Mouse (Mus musculus) CD4-positive helper T cell, adult 2 months (primary cell): ENCODE results near the gene Astn1.

ENCODE experiments used
- DNase-seq: peaks from one replicate; pipeline ENCODE4 v3.0.0-alpha.2; 2012; ENCODE audit warnings: low read depth, missing footprints, low spot score

Gene Astn1

DNA sequence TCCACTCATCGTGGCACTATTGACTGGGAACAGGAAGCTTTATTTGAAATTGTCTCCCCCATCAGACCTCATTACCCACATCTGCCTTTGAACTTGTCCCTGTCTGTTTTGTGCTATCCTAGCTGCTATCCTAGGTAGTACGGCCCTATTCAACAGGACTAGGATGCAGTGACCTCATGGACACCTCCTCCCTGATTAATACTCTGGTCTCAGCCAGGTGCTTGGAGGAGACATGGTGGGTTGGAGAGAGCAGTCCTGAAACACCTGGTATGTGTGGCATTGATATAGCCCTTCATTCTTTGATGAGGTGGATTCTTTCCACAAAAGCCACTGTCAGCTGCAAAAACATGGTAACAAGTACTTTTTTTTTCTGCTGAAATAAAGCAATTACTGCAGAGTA, 52.1 kb downstream of the Astn1 start:
- no peak for DNase-seq

DNA sequence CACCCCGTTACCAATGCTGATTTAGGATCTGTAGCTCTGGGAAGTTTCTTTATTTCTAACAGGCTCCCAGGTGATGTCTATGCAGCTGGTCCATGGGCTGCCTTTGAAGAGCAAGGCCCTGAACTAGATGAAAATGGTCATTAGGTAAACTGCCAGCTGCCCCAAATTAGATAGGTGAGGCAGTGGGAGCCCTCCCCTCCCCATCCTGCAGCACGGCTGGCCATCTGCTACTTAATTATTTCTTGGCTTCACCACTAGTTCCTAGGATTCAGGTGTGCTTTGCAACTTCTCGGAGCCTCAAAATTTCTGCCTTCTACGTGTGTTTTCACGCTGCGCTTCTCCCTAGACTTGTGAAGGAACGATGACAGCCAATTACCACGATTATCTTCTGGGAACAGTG, 59.4 kb downstream of the Astn1 start:
- DNase-seq, result no peak

DNA sequence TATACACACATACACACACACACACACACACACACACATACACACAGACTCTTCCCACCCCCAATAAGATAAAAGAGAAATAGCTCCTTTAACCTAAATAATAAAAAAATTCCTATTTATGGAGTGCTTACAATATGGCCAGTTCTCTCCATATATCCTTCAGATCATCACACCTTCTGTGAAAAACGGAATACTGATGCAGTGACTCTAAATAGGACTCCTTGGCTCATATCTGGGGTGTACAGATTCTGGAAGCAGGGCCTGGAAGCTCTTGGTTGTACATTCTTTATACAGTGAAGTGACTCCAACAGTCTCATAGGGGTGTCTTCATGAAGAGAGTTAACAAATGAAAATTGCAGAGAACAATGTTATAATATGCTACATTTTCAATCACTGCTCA, 60.7 kb downstream of the Astn1 start:
- DNase-seq, result no peak

DNA sequence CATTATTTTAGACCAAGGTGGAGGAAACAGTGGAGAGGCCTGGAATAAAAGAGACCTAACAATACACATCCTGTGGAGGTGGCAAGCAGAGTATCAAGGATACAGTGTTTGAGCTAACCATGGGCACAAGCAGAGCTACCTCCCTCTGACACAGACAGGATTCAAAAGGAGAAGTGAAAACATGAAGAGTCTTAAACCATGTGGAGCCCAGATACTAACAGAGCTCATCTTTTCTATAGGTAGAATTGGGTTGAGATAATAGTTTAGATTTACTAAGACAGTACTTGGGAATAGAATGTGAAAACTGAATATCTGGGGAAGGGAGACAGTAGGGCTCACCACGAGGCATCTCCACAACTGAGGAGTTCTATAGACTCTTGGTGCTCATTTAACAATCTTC, 84.0 kb downstream of the Astn1 start:
- no peak for DNase-seq

DNA sequence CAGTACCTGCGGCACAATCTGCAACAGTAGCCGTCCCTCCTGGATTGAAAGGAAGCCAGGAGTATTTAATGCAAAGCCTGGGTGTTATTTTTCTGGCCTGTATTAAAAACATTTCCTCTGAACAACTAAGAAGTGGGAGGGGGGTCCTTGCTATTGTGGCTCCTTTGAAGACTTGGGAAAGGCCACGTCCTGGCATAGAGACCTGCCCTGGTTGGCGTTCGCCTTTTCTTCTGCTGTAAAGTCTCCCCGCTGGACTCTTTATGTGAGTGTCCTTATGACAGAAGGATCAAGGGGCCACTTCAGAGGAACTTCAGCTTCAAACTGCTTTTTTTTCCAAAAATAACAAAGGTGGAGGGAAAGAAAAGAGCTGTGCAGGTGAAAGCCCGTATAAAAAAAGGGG, 85.9 kb downstream of the Astn1 start:
- no peak for DNase-seq

DNA sequence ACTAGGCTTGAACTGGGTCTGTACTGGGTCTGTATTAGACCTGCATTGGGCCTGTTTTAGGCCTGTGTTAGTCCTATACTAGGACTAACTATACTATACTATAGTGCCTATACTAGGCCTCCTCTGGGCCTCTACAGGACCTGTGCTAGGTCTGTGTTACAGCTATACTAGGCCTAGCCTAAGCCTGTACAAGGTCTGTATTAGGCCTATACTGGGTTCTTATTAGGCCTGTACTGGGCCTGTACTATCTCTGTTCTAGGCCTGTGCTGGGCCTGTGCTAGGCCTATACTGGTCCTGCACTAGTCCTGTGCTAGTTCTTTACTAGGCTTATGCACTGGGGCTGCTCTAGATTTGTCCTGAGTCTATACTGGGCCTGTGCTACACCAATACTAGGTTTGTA, 90.6 kb downstream of the Astn1 start:
- no peak for DNase-seq

DNA sequence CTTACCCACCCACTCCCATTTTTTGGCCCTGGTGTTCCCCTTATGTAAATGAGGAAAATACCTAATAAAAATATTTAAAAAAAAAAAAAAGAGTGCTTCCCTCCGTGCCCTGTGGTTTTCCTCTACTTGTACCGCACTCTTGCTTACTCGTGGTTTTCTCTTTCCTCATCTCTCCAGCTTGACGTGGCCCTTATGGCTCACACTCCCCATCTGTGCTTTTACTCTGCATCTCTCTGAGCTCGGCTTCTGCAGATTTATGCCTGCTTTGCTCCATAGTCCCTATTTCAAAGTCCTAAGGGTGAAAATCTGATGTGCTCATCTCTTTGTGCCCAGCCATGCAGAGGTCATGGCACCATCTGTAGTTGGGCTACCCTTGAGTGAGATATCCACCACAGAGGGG, 91.5 kb downstream of the Astn1 start:
- no peak for DNase-seq

DNA sequence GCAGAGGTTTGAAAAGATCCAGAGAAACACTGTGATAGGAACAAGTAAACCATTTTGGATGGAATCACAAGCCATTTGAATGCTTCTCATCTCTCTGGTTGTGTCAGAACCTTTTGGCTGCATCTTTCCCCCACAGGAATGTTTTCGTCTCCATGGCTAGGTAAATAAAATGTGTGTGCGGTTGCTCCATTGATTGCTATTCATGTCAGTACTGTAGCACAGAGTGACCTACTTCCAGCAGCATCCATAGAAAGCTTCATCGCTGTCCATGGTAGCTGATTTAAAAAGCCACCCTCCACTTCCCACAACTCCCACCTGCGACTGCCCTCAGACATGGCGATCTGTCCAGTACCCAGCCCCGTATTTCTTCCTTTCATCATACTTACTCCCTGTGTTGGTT, 101.9 kb downstream of the Astn1 start:
- DNase-seq, result no peak

DNA sequence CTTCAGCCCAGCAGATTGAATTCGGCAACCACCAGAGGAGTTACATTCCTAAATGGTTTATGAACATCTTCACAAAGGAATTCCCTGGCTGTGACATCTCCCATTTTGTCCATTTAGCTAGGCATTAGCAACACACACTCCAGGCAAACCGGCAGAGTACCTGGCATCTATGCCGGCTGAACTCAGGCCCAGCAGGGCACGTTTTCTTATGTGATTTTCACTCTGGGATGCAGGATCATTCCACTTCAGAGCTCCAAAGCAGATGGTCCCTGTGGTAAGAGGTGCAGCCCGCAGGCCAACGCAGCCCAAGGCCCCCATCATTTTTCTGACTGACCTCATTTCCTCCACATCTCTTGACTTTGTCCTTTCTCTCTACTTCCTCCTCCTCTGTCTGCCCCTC, 103.2 kb downstream of the Astn1 start:
- DNase-seq, result no peak

DNA sequence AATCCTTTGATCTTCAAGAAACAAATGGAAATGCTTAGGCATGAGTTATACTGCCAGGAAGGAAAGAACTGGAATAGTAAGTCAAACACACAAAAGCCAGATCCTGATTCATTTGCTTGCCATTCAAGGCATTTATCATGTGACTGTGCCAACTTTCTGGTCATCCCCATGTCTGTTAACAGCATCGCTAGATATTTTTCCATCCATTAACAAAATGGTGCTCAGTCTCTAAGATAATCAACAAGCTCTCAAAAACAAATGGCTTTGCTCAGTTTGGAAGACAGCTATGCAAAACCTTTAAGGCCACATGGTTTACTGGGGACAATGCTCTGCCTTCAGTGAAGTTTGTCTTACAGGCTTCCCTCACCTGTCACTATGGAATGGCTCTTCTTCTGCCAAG, 115.8 kb downstream of the Astn1 start:
- no peak for DNase-seq

DNA sequence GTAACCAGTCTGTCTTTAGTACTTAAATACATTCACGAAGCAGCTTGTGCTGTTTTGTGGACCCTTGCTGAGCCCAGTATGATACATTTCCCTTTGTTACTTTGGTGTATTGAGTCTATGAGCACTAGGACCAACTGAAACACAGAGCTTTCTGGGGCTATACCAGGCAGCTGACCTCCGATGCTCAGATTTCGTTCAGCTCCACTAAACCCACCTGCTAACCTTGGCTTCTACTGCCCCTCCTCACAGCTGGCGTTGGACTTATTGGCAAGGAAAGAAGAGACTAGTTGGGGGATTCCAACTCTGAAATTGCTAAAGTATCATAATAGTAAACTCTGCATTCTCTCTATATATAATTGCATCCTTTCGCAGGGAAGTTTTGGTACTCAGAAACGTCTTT, 118.2 kb downstream of the Astn1 start:
- DNase-seq, result no peak

DNA sequence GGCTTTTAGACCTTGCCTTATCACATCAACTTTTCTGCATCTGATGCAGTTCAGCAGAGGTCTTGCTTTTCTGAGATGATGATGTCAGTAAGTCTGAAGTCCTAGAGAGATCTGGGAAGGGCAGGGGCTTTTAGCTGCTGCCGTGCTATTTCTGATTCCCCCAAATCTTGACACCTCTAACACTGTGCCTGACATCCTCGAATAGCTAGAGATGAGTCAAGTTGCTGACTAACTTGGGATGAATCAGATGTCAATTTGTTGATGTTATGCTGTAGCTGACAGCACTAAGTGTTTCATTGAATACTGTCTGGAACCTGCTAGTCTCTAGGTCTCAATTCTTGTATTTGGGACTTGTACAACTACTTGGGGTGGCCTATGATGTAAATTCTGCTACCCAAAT, 121.7 kb downstream of the Astn1 start:
- DNase-seq, result no peak

DNA sequence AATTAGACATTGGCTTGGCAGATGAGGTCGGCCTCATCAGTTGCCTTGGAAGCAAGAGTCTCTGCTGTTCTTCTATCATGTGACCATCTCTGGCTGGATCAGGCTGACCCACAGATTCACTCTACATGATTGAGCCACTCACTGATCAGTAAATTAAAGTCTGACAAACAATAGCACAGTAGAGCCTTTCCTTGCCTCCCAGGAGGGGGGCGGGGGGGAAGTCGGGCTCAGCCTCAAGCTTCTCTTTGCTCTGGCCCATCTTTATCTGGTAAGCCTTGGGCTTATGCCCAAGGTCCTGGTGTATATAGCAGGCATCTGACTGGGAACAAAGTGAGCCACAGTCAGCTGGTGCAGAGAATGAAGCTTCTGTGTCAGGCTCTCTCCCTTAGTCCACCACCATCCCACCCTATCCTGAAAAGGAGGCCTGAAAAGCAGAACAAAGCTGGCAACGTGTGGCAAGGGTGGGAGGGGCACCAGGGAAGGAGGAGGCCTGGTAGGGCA, 127.5 kb downstream of the Astn1 start:
- no peak for DNase-seq

DNA sequence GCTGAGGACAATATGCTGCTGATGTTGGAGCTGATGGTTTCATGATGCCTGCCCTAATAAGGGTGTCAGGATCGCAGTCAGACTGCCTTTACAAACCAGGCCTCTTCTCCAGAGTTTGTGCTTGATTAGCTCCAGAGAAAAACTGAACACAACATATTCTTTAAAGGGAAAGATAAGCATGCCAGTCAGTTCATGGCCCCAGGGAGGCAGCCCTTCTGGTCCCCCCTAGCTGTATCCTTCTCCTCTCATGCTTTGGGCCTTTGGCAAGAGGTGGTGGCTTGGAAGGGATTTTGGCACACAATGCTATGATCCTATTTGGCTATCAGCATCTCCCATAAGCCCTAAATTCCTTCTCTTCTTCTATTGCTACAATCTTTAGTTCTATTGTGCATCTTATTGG, 128.1 kb downstream of the Astn1 start:
- no peak for DNase-seq

DNA sequence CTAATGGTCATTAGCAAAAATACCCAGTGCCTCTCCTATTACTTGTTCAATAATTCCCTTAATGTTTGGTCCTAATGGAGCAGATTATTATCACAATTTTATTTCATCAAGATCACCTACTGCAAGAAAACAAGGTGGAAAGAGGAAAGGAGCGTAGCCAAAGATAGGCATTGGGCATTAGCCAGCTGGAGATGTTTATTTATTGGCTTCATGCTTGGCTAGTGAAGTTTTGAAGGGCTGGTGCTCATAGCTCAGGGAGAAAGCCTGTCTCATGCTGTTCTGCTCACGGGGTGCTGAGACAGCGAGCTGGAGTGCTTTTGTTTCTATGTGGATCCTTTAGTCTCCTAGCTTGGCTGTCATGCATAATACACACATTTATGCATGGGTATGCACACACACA, 131.2 kb downstream of the Astn1 start:
- no peak for DNase-seq

DNA sequence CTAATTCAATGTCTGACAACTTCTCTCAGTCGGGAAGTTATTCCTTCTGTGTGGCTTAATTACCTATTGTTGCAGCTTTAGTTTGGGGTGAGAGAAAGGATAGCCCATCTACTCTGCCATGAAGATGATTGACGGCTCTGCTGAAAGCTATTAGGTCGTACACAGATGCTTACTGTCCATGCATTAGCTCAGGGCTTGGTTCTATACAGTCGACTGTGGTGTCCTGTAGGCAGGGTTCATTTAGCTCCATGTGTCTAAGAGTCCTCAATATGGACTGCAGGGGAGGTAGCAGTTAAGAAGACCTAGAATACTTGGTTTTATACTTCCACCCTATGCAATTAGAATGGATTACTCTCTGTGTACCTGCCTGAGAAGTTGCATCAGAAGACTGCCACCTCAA, 138.1 kb downstream of the Astn1 start:
- no peak for DNase-seq

DNA sequence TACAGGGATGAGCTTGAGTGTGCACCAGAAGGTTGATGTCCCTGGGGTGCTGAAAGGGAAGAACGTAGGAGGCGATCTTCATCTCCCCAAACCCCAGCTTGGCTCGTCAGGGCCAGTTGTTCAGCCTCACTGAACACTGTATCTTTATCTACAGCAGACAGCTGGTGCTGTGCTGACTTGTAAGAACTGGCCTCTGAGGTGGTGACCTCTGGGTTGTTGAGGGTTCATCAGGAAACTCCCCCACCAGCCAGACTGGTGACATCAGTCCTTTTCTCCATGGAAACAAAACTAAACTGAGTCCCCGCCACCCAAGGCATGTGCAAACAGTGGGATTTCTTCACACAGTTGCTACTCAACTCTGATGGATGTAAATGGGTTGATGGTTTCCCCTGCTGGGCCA, 138.9 kb downstream of the Astn1 start:
- DNase-seq, result no peak

DNA sequence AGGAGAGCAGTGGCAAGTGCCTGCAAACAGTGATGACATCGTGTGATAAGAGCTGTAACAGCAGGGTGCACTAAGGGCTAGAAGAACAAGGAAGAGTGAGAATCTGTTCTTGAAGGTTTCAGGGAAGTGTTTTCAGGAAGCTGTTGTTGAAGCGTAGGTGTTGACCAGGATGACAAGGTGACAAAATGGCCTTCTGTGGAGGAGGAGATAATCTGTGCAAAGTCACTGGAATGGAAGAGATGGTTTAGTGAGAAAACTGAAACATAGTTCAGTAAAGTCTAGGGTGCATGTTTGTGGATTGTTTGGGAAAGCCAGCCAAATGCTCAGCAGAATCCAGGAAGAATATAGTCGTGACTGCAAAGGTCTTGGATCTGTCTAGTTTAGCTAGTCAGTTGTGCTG, 145.5 kb downstream of the Astn1 start:
- no peak for DNase-seq

DNA sequence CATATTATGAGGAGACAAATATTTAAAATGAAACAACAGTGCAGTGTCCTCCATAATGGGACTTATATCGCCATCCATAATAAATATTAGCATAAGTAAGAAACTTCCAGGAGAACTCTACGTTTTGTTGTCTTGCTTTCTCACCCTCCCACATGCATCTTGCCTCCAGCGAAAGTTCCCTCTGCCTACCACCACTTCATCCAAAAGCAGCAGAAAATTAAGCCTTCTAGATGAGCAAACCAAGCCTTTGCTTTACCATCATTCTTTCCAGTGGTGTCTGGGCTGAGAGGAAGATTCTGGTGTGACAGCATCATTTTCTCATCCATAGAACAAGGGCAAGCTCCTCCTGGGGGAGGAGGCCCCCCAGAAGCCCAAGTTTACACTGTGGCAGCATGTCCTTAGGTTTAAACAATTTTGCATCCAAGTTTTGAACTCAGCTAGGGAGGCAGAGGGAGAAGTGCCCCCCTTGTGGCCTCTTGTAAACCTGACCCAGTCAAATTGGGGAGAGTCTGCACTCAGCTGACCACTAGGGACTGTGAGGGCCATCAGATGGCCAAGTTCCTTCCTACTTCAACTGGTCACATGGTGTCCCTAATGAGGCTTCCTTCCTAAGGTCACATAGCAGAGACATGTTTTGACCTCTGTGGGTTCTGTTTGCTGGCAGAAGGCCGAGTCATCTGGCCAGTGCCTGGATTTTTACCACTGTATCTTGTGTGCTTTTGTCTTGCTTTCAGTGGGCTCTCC, 147.2 kb downstream of the Astn1 start:
- DNase-seq, result no peak

DNA sequence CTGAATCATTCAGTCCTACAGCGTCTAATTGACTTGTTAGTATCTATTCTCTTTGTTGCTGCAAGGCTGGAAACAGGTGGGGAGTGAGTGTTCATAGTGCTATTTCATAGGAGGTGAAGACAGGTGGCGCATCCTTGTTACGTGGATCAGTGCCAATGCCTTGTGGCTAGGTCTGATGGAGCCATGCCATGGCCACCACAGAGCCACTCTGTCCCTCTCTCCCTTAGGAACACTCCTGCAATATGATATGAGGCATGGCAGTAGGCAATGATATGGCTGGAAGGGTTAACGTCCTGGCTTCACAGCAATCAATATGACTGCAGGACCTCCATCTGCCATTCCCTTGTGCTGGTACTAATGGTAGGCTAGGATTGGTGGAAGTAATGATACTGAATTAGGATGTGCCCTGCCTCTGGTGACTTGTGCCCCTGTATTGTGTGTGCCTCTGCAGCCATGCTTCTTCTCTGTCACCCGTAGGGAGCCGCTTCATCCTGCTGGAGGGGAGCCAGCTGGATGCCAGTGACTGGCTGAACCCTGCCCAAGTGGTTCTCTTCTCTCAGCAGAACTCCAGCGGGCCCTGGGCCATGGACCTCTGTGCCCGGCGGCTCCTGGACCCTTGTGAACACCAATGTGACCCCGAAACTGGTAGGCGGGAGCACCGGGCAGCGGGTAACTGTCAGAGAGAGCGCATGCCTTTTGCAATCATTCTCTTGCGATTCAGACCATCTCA, 148.6 kb downstream of the Astn1 start:
- no peak for DNase-seq

DNA sequence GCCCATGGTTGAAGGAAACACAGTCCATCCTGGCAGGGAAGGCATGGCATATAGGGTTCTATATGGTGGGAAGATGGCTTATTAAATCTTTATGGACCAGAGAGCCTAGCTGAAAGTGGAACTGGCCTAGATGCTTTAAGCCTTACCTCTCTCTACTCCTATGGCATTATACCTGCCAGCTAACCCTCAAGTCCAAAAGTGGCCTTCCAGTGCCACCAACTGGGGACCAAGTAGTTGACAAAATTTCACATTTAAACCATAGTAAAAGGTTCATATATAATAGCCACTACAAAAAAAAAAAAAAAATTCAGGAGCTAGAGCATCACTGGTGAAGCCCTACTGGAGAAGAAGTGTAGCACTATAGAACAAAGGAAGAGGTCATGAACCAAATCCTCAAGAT, 150.0 kb downstream of the Astn1 start:
- no peak for DNase-seq

DNA sequence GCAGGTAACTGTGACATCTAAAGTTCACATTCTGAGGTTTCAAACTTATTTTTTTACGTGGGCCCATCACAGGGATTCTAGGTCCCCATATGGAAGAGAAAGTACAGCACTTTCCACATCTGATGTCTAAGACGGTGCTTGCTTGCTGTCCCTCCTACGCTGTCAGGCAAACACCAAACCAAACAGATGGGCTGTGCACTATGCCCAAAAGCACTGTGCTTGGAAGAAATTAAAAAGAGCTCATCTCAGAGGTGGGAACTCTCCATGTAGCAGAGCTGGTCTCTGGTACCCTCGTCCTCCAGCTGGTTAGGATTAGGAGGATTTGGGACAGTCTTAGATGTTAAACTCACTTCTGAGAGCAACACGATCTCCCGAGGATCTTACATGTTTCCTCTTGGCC, 150.6 kb downstream of the Astn1 start:
- DNase-seq, result no peak

DNA sequence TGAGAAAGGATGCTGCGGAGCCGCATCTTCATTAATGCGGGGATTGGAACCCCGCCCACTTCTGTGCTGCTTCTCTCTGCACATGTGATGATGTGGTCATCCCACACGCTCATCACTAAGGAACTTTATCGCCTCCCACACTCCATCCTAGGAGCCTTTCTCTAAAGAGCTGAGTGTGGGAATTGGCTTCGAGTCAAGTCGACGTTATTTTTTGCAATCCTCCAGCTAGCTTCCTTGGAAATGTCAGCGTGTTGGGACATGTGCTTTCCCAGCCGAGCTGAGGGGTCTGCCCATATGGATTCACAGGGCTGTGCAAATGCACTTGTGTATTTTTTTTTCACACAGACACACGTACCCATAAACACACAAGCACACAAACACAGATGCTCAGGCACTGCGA, 151.5 kb downstream of the Astn1 start:
- DNase-seq, result no peak
